Mouse (Mus musculus): ENCODE data around the gene Tdrd12.

DNA sequence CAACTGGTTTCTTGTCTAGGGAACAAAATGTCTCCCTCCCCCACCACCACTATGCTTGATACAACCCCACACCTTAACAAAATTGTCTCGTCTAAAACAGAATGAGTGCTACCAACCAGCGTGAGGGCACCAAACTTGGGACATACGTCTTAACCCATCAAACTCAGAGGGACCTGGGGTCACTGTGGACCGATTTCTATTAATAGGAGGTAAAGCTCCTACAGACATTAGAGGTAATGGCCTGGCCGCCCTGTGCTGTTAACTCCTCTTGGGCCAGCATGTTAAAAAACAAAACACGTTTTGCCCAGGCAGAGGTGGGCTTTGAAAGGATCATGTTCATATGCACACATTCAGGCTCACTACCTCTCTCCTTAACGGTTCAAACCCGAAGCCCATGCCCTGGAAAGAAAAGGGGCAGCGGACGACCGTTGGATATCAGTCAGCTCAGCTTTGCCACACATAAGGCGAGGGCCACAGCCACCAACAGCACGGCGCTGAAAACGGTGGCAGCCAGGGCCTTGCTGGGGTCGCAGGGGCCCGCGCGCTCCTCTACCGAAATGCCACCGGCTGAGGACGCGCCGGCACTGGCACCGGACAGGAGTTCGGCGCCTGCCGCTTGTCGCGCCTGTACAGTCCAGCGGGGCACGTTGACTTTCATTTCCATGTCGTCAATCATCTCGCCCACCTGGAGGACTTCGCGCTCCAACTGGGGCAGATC, 46.7 kb upstream of the Tdrd12 start:
- no peak for TF ChIP-seq CTCF (IDR thresholded peaks at IDR 0.05; ENCODE audit: low read depth)
- no peak for TF ChIP-seq EP300 (optimal IDR thresholded peaks at IDR 0.05)
